Mouse (Mus musculus) kidney, embryonic 15.5 days (tissue): Measurements from ENCODE around the gene Coro1a. TPM values are rescaled to one million over a fixed set of nuclear protein-coding genes. Genes with fewer than 3 reads are reported as not detected.

ENCODE experiments used
- ATAC-seq: fragments of 200-750 bp; cut with Nextera tagmentation; replicated peaks from 2 replicates; pipeline ENCODE4 v1.8.0; 2017; ENCODE audit warnings: moderate TSS enrichment; ENCODE audit not compliant: low FRiP score
- H3K27ac ChIP-seq: fragments of 300-500 bp; sonication (generic); 2 replicates; pipeline ENCODE4 v1.5.1; 2015; ENCODE audit warnings: mild to moderate bottlenecking, inconsistent platforms
- H3K27me3 ChIP-seq: fragments of 300-500 bp; sonication (generic); 2 replicates; pipeline ENCODE4 v1.6.1; 2015; ENCODE audit warnings: inconsistent platforms
- H3K36me3 ChIP-seq: fragments of 300-500 bp; sonication (generic); 2 replicates; pipeline ENCODE4 v1.6.1; 2015; ENCODE audit warnings: inconsistent platforms
- H3K4me1 ChIP-seq: fragments of 300-500 bp; sonication (generic); 2 replicates; pipeline ENCODE4 v1.6.1; 2015; ENCODE audit warnings: inconsistent platforms
- H3K4me2 ChIP-seq: fragments of 300-500 bp; sonication (generic); 2 replicates; pipeline ENCODE4 v1.6.1; 2015; ENCODE audit warnings: moderate library complexity, mild to moderate bottlenecking, inconsistent platforms
- H3K4me3 ChIP-seq: fragments of 300-500 bp; sonication (generic); replicated peaks from 2 replicates; pipeline ENCODE4 v1.5.1; 2015; ENCODE audit warnings: mild to moderate bottlenecking, inconsistent platforms
- H3K9ac ChIP-seq: fragments of 300-500 bp; sonication (generic); 2 replicates; pipeline ENCODE4 v1.6.1; 2015; ENCODE audit warnings: mild to moderate bottlenecking, inconsistent platforms
- H3K9me3 ChIP-seq: fragments of 300-500 bp; sonication (generic); replicated peaks from 2 replicates; pipeline ENCODE4 v1.6.1; 2016; ENCODE audit warnings: inconsistent platforms
- WGBS: fragments of 180-500 bp; shearing (Covaris S2); methylation state at CpG from one replicate; pipeline ENCODE4 v1.1.7; 2015; ENCODE audit warnings: mixed read lengths; 5-methylcytosine and 5-hydroxymethylcytosine counted together
- polyA plus RNA-seq: library from polyadenylated mRNA; unstranded; fragments of >200 nt; fragmentation: Nextera tagmentation; extraction: Ambion mirVana; gene quantifications from 2 replicates; pipeline ENCODE4 v1.2.1, GENCODE M21; 2015

Gene Coro1a
- polyA plus RNA-seq, 1 experiment from 2014 or later = 24.3 TPM

DNA sequence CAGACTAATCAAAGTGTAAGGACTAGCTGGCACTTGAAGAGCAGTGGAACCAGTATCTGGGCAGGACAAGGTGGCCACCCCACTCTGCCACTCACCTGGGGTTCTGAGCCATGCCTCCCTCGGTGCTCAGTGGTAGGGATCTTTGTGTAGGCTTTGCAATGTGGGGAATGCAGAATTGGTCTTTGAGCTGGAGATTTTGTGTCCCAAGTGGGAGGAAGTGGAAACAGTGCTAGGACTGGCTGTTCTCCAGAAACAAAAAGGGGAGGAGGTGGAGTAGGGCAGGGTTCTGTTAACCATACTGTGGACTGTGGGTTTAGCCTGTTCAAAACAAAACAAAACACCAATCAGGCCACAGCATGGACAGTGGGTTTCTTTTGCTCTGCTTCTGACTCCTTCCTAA lies 31.4 kb downstream of the Coro1a start, which contains the start of gene Sult1a1:
TSS of gene Sult1a1 (minus strand) at position 226 of the 400 bp plus-strand sequence.
- H3K9me3 ChIP-seq = no peaks in the 10 kb centered on the region
- peaks cover 37% of the 10 kb centered on the region for H3K36me3 ChIP-seq
- H3K4me2 ChIP-seq = peak within 1 kb of the TSS; percentile 24; the same call in 1 of the 2 replicates
- no peak within 1 kb of the TSS for H3K4me3 ChIP-seq
- no peak within 1 kb of the TSS for H3K9ac ChIP-seq
- 61% methylated on average over 1 of the region's 1 CpGs for WGBS
- H3K4me1 ChIP-seq = 0 out of 2 replicates have a peak, but pooled peaks cover 12% of the 10 kb centered on the region
- peak within 1 kb of the TSS; percentile 57 for H3K27ac ChIP-seq
- no peak for ATAC-seq
- no peaks in the 10 kb centered on the region for H3K27me3 ChIP-seq

DNA sequence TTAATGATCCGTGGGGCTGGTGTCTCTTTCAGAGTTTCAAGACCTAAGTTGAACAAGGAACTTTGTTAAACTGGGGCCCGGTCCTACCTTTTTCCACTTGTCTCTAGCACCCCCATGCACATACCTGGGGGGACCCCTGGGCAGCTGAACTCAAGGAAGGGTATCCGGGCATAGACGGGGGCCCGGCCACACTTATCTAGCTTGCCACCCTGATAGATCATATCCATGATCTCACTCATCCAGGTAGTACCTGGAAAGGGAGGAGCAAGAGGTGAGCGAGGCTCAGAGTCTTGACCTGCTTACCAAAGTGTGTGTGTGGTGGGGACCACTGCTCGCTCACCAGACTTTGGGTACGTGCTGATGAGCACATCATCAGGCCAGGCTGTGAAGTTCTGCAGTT lies 32.5 kb downstream of the Coro1a start:
- ATAC-seq = no peak
- Histone ChIP-seq H3K27ac (no peak overlapping the region), H3K36me3 (peaks cover 48% of the 10 kb centered on the region), H3K4me2 (no peak overlapping the region), H3K9me3 (no peaks in the 10 kb centered on the region), H3K4me3 (no peak overlapping the region), H3K4me1 (0 out of 2 replicates have a peak, but pooled peaks cover 12% of the 10 kb centered on the region), H3K27me3 (no peaks in the 10 kb centered on the region), H3K9ac (no peak overlapping the region)
- 93% methylated on average over 8 of the region's 8 CpGs for WGBS

- WGBS = 94% methylated on average over 9 of the region's 9 CpGs
- ATAC-seq = no peak
These were observed 35.5 kb downstream of the Coro1a start for GRCm38 (mm10) chr7:126672111-126672510.

GRCm38 (mm10) chr7:126670152-126670551 lies 37.4 kb downstream of the Coro1a start:
- Histone ChIP-seq H3K4me2 (no peak overlapping the region), H3K36me3 (peaks cover 79% of the 10 kb centered on the region), H3K9ac (no peak overlapping the region), H3K9me3 (no peaks in the 10 kb centered on the region), H3K27ac (no peak overlapping the region), H3K4me1 (no peaks in the 10 kb centered on the region), H3K27me3 (no peaks in the 10 kb centered on the region), H3K4me3 (no peak overlapping the region)
- 86% methylated on average over 3 of the region's 3 CpGs for WGBS
- no peak for ATAC-seq

More at GRCm38 (mm10) chr7:126672111-126672510, 35.5 kb downstream of the Coro1a start:
- no peaks in the 10 kb centered on the region for H3K27me3 ChIP-seq
- H3K9me3 ChIP-seq = no peaks in the 10 kb centered on the region
- no peak overlapping the region for H3K4me3 ChIP-seq
- H3K4me1 ChIP-seq = 0 out of 2 replicates have a peak, but pooled peaks cover 7% of the 10 kb centered on the region
- H3K36me3 ChIP-seq = peaks cover 67% of the 10 kb centered on the region
- no peak overlapping the region for H3K27ac ChIP-seq
- no peak overlapping the region for H3K9ac ChIP-seq
- H3K4me2 ChIP-seq = no peak overlapping the region

DNA sequence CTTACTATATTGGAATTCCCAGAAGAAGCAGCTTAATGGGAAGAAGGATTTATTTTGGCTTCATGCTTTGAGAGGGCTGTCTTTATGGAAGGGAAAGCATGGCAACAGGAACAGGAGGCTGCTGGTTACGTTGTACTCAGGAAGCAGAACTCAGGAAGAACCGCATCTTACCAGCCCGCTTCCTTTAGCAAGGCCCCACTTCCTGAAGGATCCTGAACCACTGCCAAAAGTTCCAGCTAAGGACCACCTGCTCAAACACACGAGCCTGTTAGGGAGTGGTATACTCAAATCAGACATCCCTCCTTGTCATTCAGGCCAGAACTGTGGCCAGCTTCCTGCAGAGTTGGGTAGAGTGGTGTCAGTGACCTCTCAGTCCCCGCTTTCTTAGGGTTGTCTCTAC lies 39.1 kb downstream of the Coro1a start:
- no peak for ATAC-seq
- Histone ChIP-seq H3K4me1 (no peaks in the 10 kb centered on the region), H3K9me3 (no peaks in the 10 kb centered on the region)

GRCm38 (mm10) chr7:126667495-126668090 lies 40.0 kb downstream of the Coro1a start:
- H3K9ac ChIP-seq = no peak overlapping the region
- H3K36me3 ChIP-seq = peaks cover 79% of the 10 kb centered on the region
- H3K27me3 ChIP-seq = no peaks in the 10 kb centered on the region
- no peak overlapping the region for H3K4me3 ChIP-seq
- no peak for ATAC-seq
- H3K9me3 ChIP-seq = no peaks in the 10 kb centered on the region
- H3K4me1 ChIP-seq = no peaks in the 10 kb centered on the region
- 78% methylated on average over 9 of the region's 9 CpGs for WGBS
- H3K4me2 ChIP-seq = no peak overlapping the region
- peak overlapping the region; percentile 33 for H3K27ac ChIP-seq

More for the DNA sequence above, 39.1 kb downstream of the Coro1a start:
- no peak overlapping the region for H3K4me3 ChIP-seq
- 67% methylated on average over 5 of the region's 5 CpGs for WGBS
- H3K4me2 ChIP-seq = no peak overlapping the region
- no peaks in the 10 kb centered on the region for H3K27me3 ChIP-seq
- H3K27ac ChIP-seq = peak overlapping the region; percentile 33
- peaks cover 83% of the 10 kb centered on the region for H3K36me3 ChIP-seq
- H3K9ac ChIP-seq = no peak overlapping the region

- H3K9me3 ChIP-seq = no peaks in the 10 kb centered on the region
- no peak overlapping the region for H3K4me2 ChIP-seq
- 92% methylated on average over 3 of the region's 3 CpGs for WGBS
- H3K36me3 ChIP-seq = peaks cover 66% of the 10 kb centered on the region
- H3K9ac ChIP-seq = no peak overlapping the region
- H3K4me1 ChIP-seq = no peaks in the 10 kb centered on the region
- no peak for ATAC-seq
- no peaks in the 10 kb centered on the region for H3K27me3 ChIP-seq
- H3K27ac ChIP-seq = no peak overlapping the region
- H3K4me3 ChIP-seq = no peak overlapping the region
These were observed 42.3 kb downstream of the Coro1a start for GRCm38 (mm10) chr7:126665269-126665668.

DNA sequence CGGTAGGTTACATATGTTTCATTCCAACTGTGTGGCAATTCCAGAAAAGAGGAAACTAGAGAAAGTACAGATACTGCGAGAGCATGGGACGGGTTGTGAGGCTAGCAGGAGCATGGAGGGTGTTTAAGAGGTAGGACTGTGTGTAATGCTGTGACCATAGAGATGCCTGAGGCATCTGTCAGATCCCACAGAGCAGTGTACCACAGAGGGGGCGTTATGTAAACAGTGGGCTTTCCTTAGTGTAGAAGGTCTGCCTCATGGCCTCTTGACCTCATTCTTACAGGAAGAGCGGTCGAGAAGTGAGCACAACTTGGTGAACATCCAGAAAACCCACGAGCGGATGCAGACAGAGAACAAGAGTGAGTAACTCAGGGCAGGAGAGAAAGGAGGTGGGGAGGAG lies 43.9 kb downstream of the Coro1a start:
- no peaks in the 10 kb centered on the region for H3K4me1 ChIP-seq
- no peak overlapping the region for H3K4me3 ChIP-seq
- no peak for ATAC-seq
- H3K27ac ChIP-seq = no peak overlapping the region; the same call in 1 of the 2 replicates
- H3K27me3 ChIP-seq = no peaks in the 10 kb centered on the region
- no peak overlapping the region for H3K4me2 ChIP-seq
- no peaks in the 10 kb centered on the region for H3K9me3 ChIP-seq
- no peak overlapping the region for H3K9ac ChIP-seq
- peaks cover 54% of the 10 kb centered on the region for H3K36me3 ChIP-seq
- WGBS = 68% methylated on average over 8 of the region's 8 CpGs

GRCm38 (mm10) chr7:126659771-126660170 lies 47.8 kb downstream of the Coro1a start:
- Histone ChIP-seq H3K36me3 (peaks cover 25% of the 10 kb centered on the region; the same call in 1 of the 2 replicates), H3K4me1 (no peaks in the 10 kb centered on the region), H3K4me2 (no peak overlapping the region), H3K27ac (no peak overlapping the region), H3K27me3 (no peaks in the 10 kb centered on the region), H3K4me3 (no peak overlapping the region), H3K9me3 (no peaks in the 10 kb centered on the region), H3K9ac (no peak overlapping the region)
- no peak for ATAC-seq
- 84% methylated on average over 3 of the region's 3 CpGs for WGBS

GRCm38 (mm10) chr7:126657522-126657921 lies 50.1 kb downstream of the Coro1a start:
- H3K36me3 ChIP-seq = peaks cover 10% of the 10 kb centered on the region; the same call in 1 of the 2 replicates
- no peak overlapping the region for H3K27ac ChIP-seq
- H3K9ac ChIP-seq = no peak overlapping the region
- H3K4me3 ChIP-seq = no peak overlapping the region
- H3K9me3 ChIP-seq = no peaks in the 10 kb centered on the region
- H3K27me3 ChIP-seq = no peaks in the 10 kb centered on the region
- no peak for ATAC-seq
- no peak overlapping the region for H3K4me2 ChIP-seq
- no peaks in the 10 kb centered on the region for H3K4me1 ChIP-seq
- 82% methylated on average over 1 of the region's 1 CpGs for WGBS

DNA sequence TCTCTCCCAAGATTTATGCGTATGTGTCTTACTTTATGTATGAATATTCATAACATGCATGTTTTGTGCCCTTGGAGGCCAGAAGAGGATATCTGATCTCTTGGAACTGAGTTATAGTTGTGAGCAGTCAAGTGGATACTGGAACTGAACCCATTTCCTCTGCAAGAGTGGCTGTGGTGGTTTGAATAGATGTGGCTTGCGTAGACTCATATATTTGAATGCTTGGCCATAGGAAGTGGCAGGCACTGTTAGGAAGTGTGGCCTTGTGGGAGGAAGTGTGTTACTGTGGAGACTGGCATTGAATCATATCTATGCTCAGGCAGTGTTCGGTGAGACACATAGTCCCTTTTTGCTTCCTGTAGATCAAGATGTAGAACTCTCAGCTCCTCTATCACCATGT lies 51.9 kb downstream of the Coro1a start:
- Histone ChIP-seq H3K9me3 (no peaks in the 10 kb centered on the region), H3K36me3 (no peaks in the 10 kb centered on the region; the same call in 1 of the 2 replicates), H3K9ac (no peak overlapping the region), H3K4me2 (no peak overlapping the region), H3K27ac (peak overlapping the region; percentile 71), H3K27me3 (no peaks in the 10 kb centered on the region), H3K4me1 (0 out of 2 replicates have a peak, but pooled peaks cover 1% of the 10 kb centered on the region), H3K4me3 (no peak overlapping the region)
- no peak for ATAC-seq
- 82% methylated on average over 3 of the region's 3 CpGs for WGBS

DNA sequence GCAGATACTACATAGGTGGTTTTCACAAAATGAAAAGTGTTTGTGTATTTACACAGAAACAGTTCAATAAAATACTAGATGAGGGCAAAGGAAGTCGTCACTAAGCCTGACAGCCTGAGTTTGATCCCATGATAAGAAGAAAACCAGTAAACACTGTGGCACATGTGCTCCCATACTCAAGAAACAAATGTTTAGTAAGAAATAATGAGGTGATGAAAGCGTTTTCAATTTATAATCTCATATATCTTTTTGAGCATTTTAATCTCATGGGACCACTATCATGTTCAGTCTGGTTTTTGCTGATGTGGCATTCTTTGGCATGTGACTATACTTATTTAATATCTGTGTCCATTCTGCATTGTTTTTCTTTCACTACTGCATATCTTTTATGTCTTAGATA lies 53.6 kb downstream of the Coro1a start:
- Histone ChIP-seq H3K9ac (no peak overlapping the region), H3K27me3 (no peaks in the 10 kb centered on the region), H3K4me1 (peaks cover 12% of the 10 kb centered on the region), H3K4me2 (no peak overlapping the region), H3K27ac (no peak overlapping the region), H3K4me3 (no peak overlapping the region), H3K9me3 (no peaks in the 10 kb centered on the region), H3K36me3 (no peaks in the 10 kb centered on the region; the same call in 1 of the 2 replicates)
- whole genome bisulfite sequencing = 79% methylated on average over 2 of the region's 2 CpGs
- ATAC-seq = no peak

GRCm38 (mm10) chr7:126650852-126651251 lies 56.7 kb downstream of the Coro1a start:
- ATAC-seq = no peak
- peaks cover 12% of the 10 kb centered on the region for H3K4me1 ChIP-seq
- 60% methylated on average over 2 of the region's 2 CpGs for WGBS
- H3K9ac ChIP-seq = no peak overlapping the region
- H3K27ac ChIP-seq = no peak overlapping the region
- H3K9me3 ChIP-seq = no peaks in the 10 kb centered on the region
- no peak overlapping the region for H3K4me2 ChIP-seq
- no peak overlapping the region for H3K4me3 ChIP-seq
- no peaks in the 10 kb centered on the region for H3K36me3 ChIP-seq
- H3K27me3 ChIP-seq = no peaks in the 10 kb centered on the region
